Mouse (Mus musculus) liver, adult 2 months (tissue): ENCODE results near the gene Ugt1a7c. TPM values are rescaled to one million over a fixed set of nuclear protein-coding genes. Genes with fewer than 3 reads are reported as not detected.

ENCODE experiments used
- DNase-seq: peaks from one replicate; pipeline ENCODE4 v3.0.0-alpha.2; 2011; ENCODE audit warnings: low read depth, low spot score; ENCODE audit errors: extremely low read depth
- H3K27ac ChIP-seq: fragments of 200-500 bp; replicated peaks from 2 replicates; pipeline ENCODE4 v1.5.1; 2012; ENCODE audit warnings: low read depth, mild to moderate bottlenecking, control low read depth, inconsistent platforms, low read length; ENCODE audit not compliant: insufficient read depth
- H3K27me3 ChIP-seq: fragments of 200-500 bp; 2 replicates; pipeline ENCODE4 v1.6.1; 2012; ENCODE audit warnings: mild to moderate bottlenecking, moderate library complexity, low read length, inconsistent platforms; ENCODE audit not compliant: control insufficient read depth, insufficient read depth
- H3K36me3 ChIP-seq: fragments of 200-500 bp; 2 replicates; pipeline ENCODE4 v1.6.1; 2012; ENCODE audit warnings: low read length, inconsistent platforms; ENCODE audit not compliant: control insufficient read depth, insufficient read depth
- H3K4me1 ChIP-seq: fragments of 200-500 bp; 2 replicates; pipeline ENCODE4 v1.6.1; 2011; ENCODE audit warnings: low read length; ENCODE audit not compliant: control insufficient read depth, insufficient read depth
- H3K4me3 ChIP-seq: fragments of 200-500 bp; 2 replicates; pipeline ENCODE4 v1.5.1; 2011; ENCODE audit warnings: low read depth, mild to moderate bottlenecking, control low read depth, low read length, moderate library complexity; ENCODE audit not compliant: insufficient read depth
- H3K79me2 ChIP-seq: fragments of 200-500 bp; 2 replicates; pipeline ENCODE4 v1.6.1; 2012; ENCODE audit warnings: inconsistent platforms, mild to moderate bottlenecking, low read length, moderate library complexity; ENCODE audit not compliant: control insufficient read depth, insufficient read depth
- H3K9ac ChIP-seq: fragments of 200-500 bp; 2 replicates; pipeline ENCODE4 v1.6.1; 2012; ENCODE audit warnings: low read depth, mild to moderate bottlenecking, control low read depth, inconsistent platforms, low read length
- CTCF ChIP-seq: fragments of 200-500 bp; IDR thresholded peaks from 2 replicates; pipeline ENCODE4 v1.5.1; 2011; ENCODE audit warnings: low read depth, low read length, control low read depth
- POLR2A ChIP-seq: fragments of 200-500 bp; IDR thresholded peaks from 2 replicates; pipeline ENCODE4 v1.6.1; 2011; ENCODE audit warnings: low read length, control low read depth; ENCODE audit not compliant: insufficient read depth; ENCODE audit errors: extremely low read depth
- WGBS: fragments of 180-500 bp; shearing (Covaris S2); methylation state at CpG from one replicate; pipeline ENCODE4 v1.1.7; 2018; 5-methylcytosine and 5-hydroxymethylcytosine counted together
- polyA plus RNA-seq: library from polyadenylated mRNA; depleted of rRNA; stranded (reverse); fragments of >200 nt; gene quantifications from 2 replicates; pipeline ENCODE4 v1.2.3, GENCODE M21; 2012
- total RNA-seq: library from RNA; depleted of rRNA; stranded (reverse); fragments of >200 nt; gene quantifications from 2 replicates; pipeline ENCODE4 v1.2.3, GENCODE M21; 2014

Ugt1a7c gene
- total and polyA plus RNA-seq, 2 experiments, result 2.0 to 51.1 TPM

GRCm38 (mm10) chr1:88226670-88227379, 132.0 kb downstream of the Ugt1a7c start, which contains the start of gene Mroh2a:
TSS of gene Mroh2a (plus strand) at chr1:88226986.
- peak; percentile 60 for DNase-seq

DNA sequence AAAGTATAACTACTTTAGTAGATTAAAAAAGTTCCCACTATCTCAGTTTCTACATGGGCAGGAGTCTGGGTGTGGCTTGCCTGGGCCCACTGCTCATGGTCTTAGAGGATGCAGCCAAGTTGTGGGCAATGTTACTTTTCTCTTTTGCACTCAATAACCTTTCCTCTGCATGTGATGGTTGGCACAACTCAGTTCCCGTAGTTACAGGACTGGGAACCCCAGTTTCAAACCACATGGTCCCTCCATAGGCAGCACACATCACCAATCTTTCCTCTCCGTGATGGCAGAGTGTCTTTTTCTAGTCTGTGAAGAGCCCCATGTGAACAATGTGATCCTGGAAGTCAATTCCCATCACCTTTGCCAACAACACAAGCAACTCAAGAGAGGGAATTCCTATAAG, 132.6 kb downstream of the Ugt1a7c start:
- H3K4me3 ChIP-seq, result no peak overlapping the region
- H3K79me2 ChIP-seq, result no peaks in the 10 kb centered on the region
- no peaks in the 10 kb centered on the region for H3K36me3 ChIP-seq
- H3K27ac ChIP-seq, result no peak overlapping the region
- 60% methylated on average over 2 of the region's 2 CpGs for WGBS
- H3K9ac ChIP-seq, result no peak overlapping the region
- no peak for DNase-seq
- TF ChIP-seq CTCF, result no peak
- no peak for TF ChIP-seq POLR2A
- peaks cover 2% of the 10 kb centered on the region; the same call in 1 of the 2 replicates for H3K4me1 ChIP-seq
- H3K27me3 ChIP-seq, result no peaks in the 10 kb centered on the region

More at GRCm38 (mm10) chr1:88226670-88227379, 132.0 kb downstream of the Ugt1a7c start, which contains the start of gene Mroh2a:
- H3K9ac ChIP-seq, result no peak within 1 kb of the TSS
- peaks cover 2% of the 10 kb centered on the region; the same call in 1 of the 2 replicates for H3K4me1 ChIP-seq
- H3K4me3 ChIP-seq, result no peak within 1 kb of the TSS
- H3K27ac ChIP-seq, result no peak within 1 kb of the TSS
- WGBS, result 52% methylated on average over 5 of the region's 5 CpGs
- H3K36me3 ChIP-seq, result no peaks in the 10 kb centered on the region
- no peaks in the 10 kb centered on the region for H3K79me2 ChIP-seq
- TF ChIP-seq POLR2A (no peak), CTCF (no peak)
- H3K27me3 ChIP-seq, result no peaks in the 10 kb centered on the region

DNA sequence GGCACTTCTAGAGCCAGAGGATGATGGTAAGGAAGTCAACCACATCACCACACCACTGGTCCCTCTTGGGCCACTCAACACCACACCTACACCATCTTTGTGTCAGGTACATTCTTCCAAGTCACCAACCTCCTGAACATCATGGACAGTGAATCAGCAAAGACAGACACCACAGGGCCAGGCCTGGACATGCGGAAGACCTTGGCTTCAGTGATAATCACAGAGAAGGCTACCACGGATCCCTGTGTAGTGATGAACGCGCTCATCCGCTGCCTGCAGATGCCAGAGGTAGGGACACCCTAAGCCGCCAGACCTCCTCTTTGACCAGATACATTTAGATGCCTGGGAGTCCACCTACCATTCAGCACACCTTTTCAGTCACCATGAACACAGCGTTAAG, 133.3 kb downstream of the Ugt1a7c start:
- H3K36me3 ChIP-seq, result no peaks in the 10 kb centered on the region
- no peaks in the 10 kb centered on the region for H3K79me2 ChIP-seq
- H3K4me3 ChIP-seq, result no peak overlapping the region
- 70% methylated on average over 7 of the region's 7 CpGs for WGBS
- H3K9ac ChIP-seq, result no peak overlapping the region
- TF ChIP-seq POLR2A (no peak), CTCF (no peak)
- DNase-seq, result no peak
- H3K4me1 ChIP-seq, result peaks cover 2% of the 10 kb centered on the region; the same call in 1 of the 2 replicates
- H3K27ac ChIP-seq, result no peak overlapping the region
- H3K27me3 ChIP-seq, result no peaks in the 10 kb centered on the region

DNA sequence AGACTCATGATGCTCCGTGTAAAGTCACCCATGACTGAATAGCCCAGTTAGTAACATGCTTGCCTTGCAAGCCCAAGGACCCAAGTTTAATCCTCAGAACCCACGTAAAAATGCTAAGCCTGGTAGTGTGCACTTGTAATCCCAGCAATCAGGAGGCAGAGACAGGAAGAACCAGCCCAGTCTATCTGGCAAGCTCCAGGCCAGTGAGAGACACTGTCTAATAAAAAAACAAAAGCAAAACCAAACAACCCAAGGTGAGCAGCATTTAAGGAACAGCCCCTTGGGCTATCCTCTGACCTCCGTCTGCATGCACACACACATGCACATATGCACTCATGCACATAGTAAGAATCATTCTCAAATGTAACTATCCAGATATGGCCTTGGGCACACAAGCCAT, 134.7 kb downstream of the Ugt1a7c start:
- Histone ChIP-seq H3K36me3 (no peaks in the 10 kb centered on the region), H3K4me1 (peaks cover 2% of the 10 kb centered on the region; the same call in 1 of the 2 replicates), H3K79me2 (no peaks in the 10 kb centered on the region), H3K4me3 (no peak overlapping the region), H3K27me3 (no peaks in the 10 kb centered on the region), H3K9ac (no peak overlapping the region), H3K27ac (no peak overlapping the region)
- DNase-seq, result no peak
- WGBS, result 79% methylated on average over 3 of the region's 3 CpGs
- TF ChIP-seq CTCF, result no peak
- TF ChIP-seq POLR2A, result no peak

DNA sequence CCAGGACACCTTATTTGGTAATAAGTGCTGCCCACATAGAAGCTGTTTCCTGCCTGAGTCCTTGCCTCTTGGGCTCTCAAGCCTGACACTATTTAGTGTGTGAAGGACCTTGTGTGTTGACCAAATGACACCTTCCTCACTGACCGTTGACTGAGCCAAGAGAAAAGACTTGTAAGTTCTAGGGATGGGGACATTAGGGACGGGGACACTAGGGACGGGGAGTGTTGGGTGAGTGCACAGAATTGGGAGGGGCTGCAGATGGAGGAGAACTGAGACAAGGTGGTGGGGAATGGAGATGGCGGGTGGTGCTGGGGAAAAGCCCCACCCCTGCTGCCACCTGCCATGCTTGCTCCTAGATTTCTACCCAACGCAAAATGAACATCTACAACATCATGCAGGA, 135.1 kb downstream of the Ugt1a7c start:
- H3K4me3 ChIP-seq, result no peak overlapping the region
- peaks cover 2% of the 10 kb centered on the region; the same call in 1 of the 2 replicates for H3K4me1 ChIP-seq
- no peak for DNase-seq
- no peaks in the 10 kb centered on the region for H3K79me2 ChIP-seq
- H3K36me3 ChIP-seq, result no peaks in the 10 kb centered on the region
- H3K27me3 ChIP-seq, result no peaks in the 10 kb centered on the region
- TF ChIP-seq POLR2A (no peak), CTCF (no peak)
- no peak overlapping the region for H3K27ac ChIP-seq
- H3K9ac ChIP-seq, result no peak overlapping the region
- 85% methylated on average over 5 of the region's 5 CpGs for WGBS

DNA sequence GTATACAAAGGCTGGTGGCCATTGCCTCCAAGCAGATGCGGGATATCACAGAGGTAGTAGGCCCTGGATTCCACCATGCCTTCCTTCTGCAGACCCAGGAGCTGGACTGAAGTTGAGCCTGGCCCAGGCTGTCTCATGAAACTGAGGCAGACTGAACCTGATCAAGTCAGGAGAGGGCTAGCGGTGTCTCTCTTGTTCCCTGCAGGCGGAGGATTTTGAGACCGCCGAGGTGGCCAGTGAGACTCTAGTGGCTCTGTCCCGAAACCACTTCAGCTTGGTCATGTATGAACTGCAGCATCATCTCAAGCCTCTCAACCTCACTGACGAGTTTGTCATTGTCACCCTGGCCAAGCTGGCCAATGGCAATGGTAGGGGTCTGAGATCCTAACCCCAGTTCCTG, 135.6 kb downstream of the Ugt1a7c start:
- TF ChIP-seq CTCF (no peak), POLR2A (no peak)
- Histone ChIP-seq H3K27me3 (no peaks in the 10 kb centered on the region), H3K79me2 (no peaks in the 10 kb centered on the region), H3K27ac (no peak overlapping the region), H3K4me3 (no peak overlapping the region), H3K9ac (no peak overlapping the region), H3K36me3 (no peaks in the 10 kb centered on the region), H3K4me1 (no peaks in the 10 kb centered on the region; the same call in 1 of the 2 replicates)
- DNase-seq, result no peak
- 78% methylated on average over 7 of the region's 7 CpGs for WGBS
